Mouse (Mus musculus) MEL (cell line): ENCODE measurements around the gene Prickle4. TPM values are rescaled to one million over a fixed set of nuclear protein-coding genes. Genes with fewer than 3 reads are reported as not detected.
A peak's percentile ranks its signal among the peaks of the same experiment; 100 is the strongest.

Source experiments
- DNase-seq: peaks from one replicate; pipeline ENCODE4 v3.0.0; 2011; ENCODE audit warnings: low read depth, low spot score
- H3K27ac ChIP-seq: 2 replicates; pipeline ENCODE4 v1.5.1; 2012; ENCODE audit warnings: low read depth, mild to moderate bottlenecking, control low read depth, low read length, moderate library complexity; ENCODE audit not compliant: control insufficient read depth
- H3K27me3 ChIP-seq, 2 experiments: fragments of 150-350 bp in 1 of 2; sonication (generic) in 1 of 2; 2 replicates each; pipeline ENCODE4 v1.6.1; 2012; ENCODE audit warnings: low read length in 2 of 2, mild to moderate bottlenecking in 2 of 2, improper control_type of control experiment in 1 of 2, moderate library complexity in 1 of 2; ENCODE audit not compliant: insufficient read depth in 2 of 2, control insufficient read depth in 1 of 2
- H3K36me3 ChIP-seq, 2 experiments: 2 replicates each; pipeline ENCODE4 v1.6.1; 2012 to 2014; ENCODE audit warnings: low read length in 2 of 2, improper control_type of control experiment in 1 of 2, inconsistent platforms in 1 of 2, mild to moderate bottlenecking in 1 of 2; ENCODE audit not compliant: insufficient read depth in 2 of 2, control insufficient read depth in 1 of 2
- H3K4me1 ChIP-seq, 2 experiments: fragments of 150-350 bp in 1 of 2; sonication (generic) in 1 of 2; 2 replicates each; pipeline ENCODE4 v1.6.1; 2012; ENCODE audit warnings: low read length in 2 of 2, improper control_type of control experiment in 1 of 2, mild to moderate bottlenecking in 1 of 2; ENCODE audit not compliant: insufficient read depth in 2 of 2, control insufficient read depth in 1 of 2
- H3K4me3 ChIP-seq, 2 experiments: fragments of 150-350 bp in 1 of 2; sonication (generic) in 1 of 2; 2 replicates each; pipeline ENCODE4 v1.5.1; 2012; ENCODE audit warnings: low read depth in 2 of 2, low read length in 2 of 2, mild to moderate bottlenecking in 2 of 2, moderate library complexity in 2 of 2, control low read depth in 1 of 2, improper control_type of control experiment in 1 of 2; ENCODE audit not compliant: control insufficient read depth in 1 of 2, insufficient read depth in 1 of 2
- H3K79me2 ChIP-seq: 2 replicates; pipeline ENCODE4 v1.6.1; 2012; ENCODE audit warnings: mild to moderate bottlenecking, low read length, moderate library complexity; ENCODE audit not compliant: control insufficient read depth, poor library complexity, insufficient read depth
- H3K9ac ChIP-seq: 2 replicates; pipeline ENCODE4 v1.6.1; 2012; ENCODE audit warnings: low read depth, mild to moderate bottlenecking, control low read depth, low read length, moderate library complexity; ENCODE audit not compliant: control insufficient read depth, poor library complexity, severe bottlenecking
- H3K9me3 ChIP-seq: fragments of 150-350 bp; sonication (generic); replicated peaks from 2 replicates; pipeline ENCODE4 v1.6.1; 2012; ENCODE audit warnings: mild to moderate bottlenecking, low read length, improper control_type of control experiment, moderate library complexity; ENCODE audit not compliant: insufficient read depth
- BHLHE40 ChIP-seq: IDR thresholded peaks from 2 replicates; pipeline ENCODE4 v1.6.1; 2012; ENCODE audit warnings: low read depth, mild to moderate bottlenecking, inconsistent platforms, low read length, improper control_type of control experiment, borderline replicate concordance
- CTCF ChIP-seq, 3 experiments: IDR thresholded peaks in 2 of 3; conservative IDR thresholded peaks in 1 of 3; 2 replicates each; pipeline ENCODE4 v1.5.1; 2011 to 2012; ENCODE audit warnings: low read length in 3 of 3, low read depth in 2 of 3, mild to moderate bottlenecking in 2 of 3, improper control_type of control experiment in 1 of 3, inconsistent platforms in 1 of 3, mixed read lengths in 1 of 3, moderate library complexity in 1 of 3; ENCODE audit not compliant: control insufficient read depth in 1 of 3, insufficient read depth in 1 of 3, poor library complexity in 1 of 3, severe bottlenecking in 1 of 3
- E2F4 ChIP-seq: IDR thresholded peaks from 2 replicates; pipeline ENCODE4 v1.6.1; 2011; ENCODE audit warnings: low read depth, low read length, improper control_type of control experiment, borderline replicate concordance
- ELF1 ChIP-seq: IDR thresholded peaks from 2 replicates; pipeline ENCODE4 v1.6.1; 2014; ENCODE audit warnings: low read depth, mild to moderate bottlenecking, inconsistent platforms, low read length, improper control_type of control experiment, moderate library complexity
- EP300 ChIP-seq, 2 experiments: IDR thresholded peaks; 2 replicates each; pipeline ENCODE4 v1.6.1; 2011; ENCODE audit warnings: improper control_type of control experiment in 2 of 2, low read length in 2 of 2, low read depth in 1 of 2, mild to moderate bottlenecking in 1 of 2
- ETS1 ChIP-seq: IDR thresholded peaks from 2 replicates; pipeline ENCODE4 v1.6.1; 2012; ENCODE audit warnings: low read depth, mild to moderate bottlenecking, inconsistent platforms, low read length, improper control_type of control experiment, moderate library complexity
- GABPA ChIP-seq: IDR thresholded peaks from 2 replicates; pipeline ENCODE4 v1.6.1; 2012; ENCODE audit warnings: low read depth, mild to moderate bottlenecking, inconsistent platforms, low read length, improper control_type of control experiment, moderate library complexity
- GATA1 ChIP-seq: IDR thresholded peaks from 2 replicates; pipeline ENCODE4 v1.6.1; 2011; ENCODE audit warnings: low read depth, low read length, improper control_type of control experiment
- HCFC1 ChIP-seq: IDR thresholded peaks from 2 replicates; pipeline ENCODE4 v1.6.1; 2012; ENCODE audit warnings: low read depth, mild to moderate bottlenecking, inconsistent platforms, low read length, improper control_type of control experiment, moderate library complexity
- KAT2A ChIP-seq: conservative IDR thresholded peaks from 2 replicates; pipeline ENCODE4 v1.6.1; 2012; ENCODE audit warnings: low read depth, low read length, improper control_type of control experiment, inconsistent platforms
- MAFK ChIP-seq: IDR thresholded peaks from 2 replicates; pipeline ENCODE4 v1.6.1; 2011; ENCODE audit warnings: low read depth, mild to moderate bottlenecking, low read length, improper control_type of control experiment, borderline replicate concordance
- MAX ChIP-seq: IDR thresholded peaks from 2 replicates; pipeline ENCODE4 v1.6.1; 2011; ENCODE audit warnings: low read length, improper control_type of control experiment
- MAZ ChIP-seq: IDR thresholded peaks from 2 replicates; pipeline ENCODE4 v1.6.1; 2012; ENCODE audit warnings: low read depth, mild to moderate bottlenecking, inconsistent platforms, low read length, improper control_type of control experiment
- MYB ChIP-seq: IDR thresholded peaks from 2 replicates; pipeline ENCODE4 v1.6.1; 2011; ENCODE audit warnings: mild to moderate bottlenecking, low read depth, low read length, improper control_type of control experiment
- NELFE ChIP-seq: IDR thresholded peaks from 2 replicates; pipeline ENCODE4 v1.6.1; 2011; ENCODE audit warnings: low read depth, low read length, improper control_type of control experiment
- NRF1 ChIP-seq: IDR thresholded peaks from 2 replicates; pipeline ENCODE4 v1.6.1; 2014; ENCODE audit warnings: low read depth, mild to moderate bottlenecking, inconsistent platforms, low read length, improper control_type of control experiment, moderate library complexity; ENCODE audit not compliant: poor library complexity, insufficient read depth, severe bottlenecking
- POLR2AphosphoS2 ChIP-seq: IDR thresholded peaks from 2 replicates; pipeline ENCODE4 v1.6.1; 2011; ENCODE audit warnings: low read length, improper control_type of control experiment
- POLR2AphosphoS5 ChIP-seq: IDR thresholded peaks from 2 replicates; pipeline ENCODE4 v1.6.1; 2012; ENCODE audit warnings: low read depth, borderline replicate concordance, mild to moderate bottlenecking, inconsistent platforms, low read length, moderate library complexity, mixed read lengths
- RAD21 ChIP-seq: IDR thresholded peaks from 2 replicates; pipeline ENCODE4 v1.6.1; 2011; ENCODE audit warnings: mild to moderate bottlenecking, low read depth, low read length, improper control_type of control experiment
- RCOR1 ChIP-seq: IDR thresholded peaks from 2 replicates; pipeline ENCODE4 v1.6.1; 2012; ENCODE audit warnings: low read depth, mild to moderate bottlenecking, inconsistent platforms, low read length, improper control_type of control experiment
- SIN3A ChIP-seq: IDR thresholded peaks from 2 replicates; pipeline ENCODE4 v1.6.1; 2012; ENCODE audit warnings: low read length, improper control_type of control experiment, inconsistent platforms
- SMC3 ChIP-seq: IDR thresholded peaks from 2 replicates; pipeline ENCODE4 v1.6.1; 2011; ENCODE audit warnings: low read depth, low read length, improper control_type of control experiment
- TAL1 ChIP-seq: IDR thresholded peaks from 2 replicates; pipeline ENCODE4 v1.6.1; 2012; ENCODE audit warnings: mild to moderate bottlenecking, inconsistent platforms, low read length, moderate library complexity, mixed read lengths
- TBP ChIP-seq: IDR thresholded peaks from 2 replicates; pipeline ENCODE4 v1.8.0; 2011; ENCODE audit warnings: low read depth, low read length, improper control_type of control experiment
- UBTF ChIP-seq: IDR thresholded peaks from 2 replicates; pipeline ENCODE4 v1.6.1; 2012; ENCODE audit warnings: low read depth, mild to moderate bottlenecking, inconsistent platforms, low read length, improper control_type of control experiment, moderate library complexity, borderline replicate concordance; ENCODE audit not compliant: insufficient read depth
- ZC3H11A ChIP-seq: IDR thresholded peaks from 2 replicates; pipeline ENCODE4 v1.6.1; 2012; ENCODE audit warnings: low read depth, mild to moderate bottlenecking, inconsistent platforms, low read length, improper control_type of control experiment
- ZMIZ1 ChIP-seq: IDR thresholded peaks from 2 replicates; pipeline ENCODE4 v1.6.1; 2012; ENCODE audit warnings: low read depth, mild to moderate bottlenecking, inconsistent platforms, low read length, improper control_type of control experiment, moderate library complexity
- polyA plus RNA-seq, 2 experiments: library from polyadenylated mRNA; stranded (reverse) in 1 of 2; unstranded in 1 of 2; fragments of >175 nt in 1 of 2; fragments of >200 nt in 1 of 2; gene quantifications; 2 replicates each; pipeline versions ENCODE4 v1.2.1 to v1.2.4; 2012; ENCODE audit warnings: low replicate concordance in 2 of 2, low read depth in 1 of 2; ENCODE audit not compliant: insufficient read length in 2 of 2, insufficient read depth in 1 of 2, missing spikeins in 1 of 2
- total RNA-seq: library from RNA; depleted of rRNA; stranded (reverse); fragments of 300-350 nt; gene quantifications from 2 replicates; pipeline ENCODE4 v1.2.3, GENCODE M21; 2012

Prickle4 gene
- total and polyA plus RNA-seq, 3 experiments: 0.23 to 4.3 TPM; not detected in 1

- TF ChIP-seq ELF1 (peak; percentile 72), MAX (0 out of 2 replicates have a peak, but pooled peaks have one; percentile 45), HCFC1 (peak; percentile 61; the same call in 1 of the 2 replicates), ETS1 (peak; percentile 81), TAL1 (peak; percentile 48), UBTF (no peak), NRF1 (no peak; the same call in 1 of the 2 replicates), POLR2AphosphoS5 (no peak), E2F4 (no peak), KAT2A (no peak), SIN3A (peak; percentile 85), POLR2AphosphoS2 (no peak), GABPA (no peak), BHLHE40 (no peak), GATA1 (peak; percentile 94), MAZ (peak; percentile 91; the same call in 1 of the 2 replicates), ZMIZ1 (no peak)
These were observed 48.6 kb upstream of the Prickle4 start (continued) for GRCm38 (mm10) chr17:47742991-47743734.

- H3K27ac ChIP-seq: no peak overlapping the region
- H3K9ac ChIP-seq: no peak overlapping the region
- no peak overlapping the region for H3K4me3 ChIP-seq
- DNase-seq: peak; percentile 81
- H3K36me3 ChIP-seq: peaks cover 0 to 23% of the 10 kb centered on the region in 2 experiments; a peak in 2 of 4 replicates
- H3K4me1 ChIP-seq: peaks cover 5 to 39% of the 10 kb centered on the region in 2 experiments
- H3K27me3 ChIP-seq: no peaks in the 10 kb centered on the region
- no peaks in the 10 kb centered on the region for H3K9me3 ChIP-seq
- TF ChIP-seq RCOR1 (no peak), RAD21 (peak; percentile 35), TBP (0 out of 2 replicates have a peak, but pooled peaks have one; percentile 25), ZC3H11A (0 out of 2 replicates have a peak, but pooled peaks have one; percentile 5), EP300 (IDR thresholded peaks at IDR 0.05; ENCODE audit: low read depth in 1 of 2, low read length in 2 of 2) (0 out of 4 replicates have a peak, but pooled peaks have one; percentile 7 to 13), CTCF (IDR thresholded peaks at IDR 0.05 in 2 of 3, conservative IDR thresholded peaks at IDR 0.05 in 1 of 3; ENCODE audit: control insufficient read depth in 1 of 3, insufficient read depth in 1 of 3, low read depth in 2 of 3, low read length in 3 of 3, poor library complexity in 1 of 3, severe bottlenecking in 1 of 3) (peak in 2 of 3 experiments; percentile 57 to 58; a peak in 4 of 6 replicates), MYB (no peak), POLR2AphosphoS2 (no peak), MAFK (no peak), SMC3 (peak; percentile 42; the same call in 1 of the 2 replicates), NELFE (no peak), MAX (no peak)
- H3K79me2 ChIP-seq: peaks cover 1% of the 10 kb centered on the region; the same call in 1 of the 2 replicates
These were observed 45.6 kb upstream of the Prickle4 start for GRCm38 (mm10) chr17:47740186-47740585.
